Mouse (Mus musculus) macrophage (primary cell): ENCODE data around the gene Klf6. TPM values are rescaled to one million over a fixed set of nuclear protein-coding genes. Genes with fewer than 3 reads are reported as not detected.

Experiments used
- H3K27ac ChIP-seq: fragments of 350-480 bp; formaldehyde crosslinking; 2 replicates; pipeline ENCODE4 v1.9.0; 2021
- H3K36me3 ChIP-seq: fragments of 350-480 bp; formaldehyde crosslinking; 2 replicates; pipeline ENCODE4 v1.9.0; 2021; ENCODE audit errors: inconsistent target
- H3K4me3 ChIP-seq: fragments of 350-480 bp; formaldehyde crosslinking; 2 replicates; pipeline ENCODE4 v1.9.0; 2021; ENCODE audit errors: inconsistent target
- H3K79me2 ChIP-seq: fragments of 350-480 bp; formaldehyde crosslinking; 2 replicates; pipeline ENCODE4 v1.9.0; 2021; ENCODE audit errors: inconsistent target
- WGBS: methylation state at CpG from one replicate; pipeline ENCODE4 v1.1.7; 2026; ENCODE audit warnings: inconsistent platforms; ENCODE audit not compliant: missing documents; 5-methylcytosine and 5-hydroxymethylcytosine counted together
- polyA plus RNA-seq: library from polyadenylated mRNA; stranded (reverse); fragments of 250-400 nt; gene quantifications from 3 replicates; pipeline ENCODE4 v1.2.4, GENCODE M21; 2018; ENCODE audit warnings: inconsistent platforms

Klf6 gene
- polyA plus RNA-seq, 1 experiment from 2014 or later: 182 TPM

DNA sequence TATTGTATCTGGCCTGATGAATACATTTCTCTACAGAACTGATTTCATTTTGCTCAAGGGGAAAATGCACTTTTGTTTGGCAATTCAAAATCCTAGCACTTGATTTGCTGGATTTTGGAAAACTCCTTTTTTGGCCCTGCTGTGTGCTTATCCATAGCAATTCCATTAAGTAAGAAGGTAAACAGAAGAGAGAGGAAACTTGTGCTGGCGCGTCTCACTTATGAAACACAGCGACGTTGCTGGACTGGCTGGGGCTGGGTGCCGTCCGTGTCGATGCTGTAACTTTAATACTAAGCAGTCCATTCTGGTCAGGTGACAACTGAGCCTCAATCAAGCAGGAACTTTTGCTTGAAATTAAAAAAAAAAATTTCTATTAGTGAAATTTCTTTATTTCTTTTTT, 8.6 kb downstream of the Klf6 start:
- WGBS: 57% methylated on average over 2 of the region's 7 CpGs
- no peak overlapping the region for H3K4me3 ChIP-seq
- H3K27ac ChIP-seq: peak overlapping the region; percentile 99

GRCm38 (mm10) chr13:5870382-5871272, 9.3 kb downstream of the Klf6 start:
- Histone ChIP-seq H3K27ac (peak overlapping the region; percentile 99), H3K4me3 (no peak overlapping the region), H3K79me2 (peaks cover 43% of the 10 kb centered on the region), H3K36me3 (peaks cover 24% of the 10 kb centered on the region; the same call in 1 of the 2 replicates)
- WGBS: 26% methylated on average over 12 of the region's 15 CpGs

More for the DNA sequence above, 8.6 kb downstream of the Klf6 start:
- peaks cover 24% of the 10 kb centered on the region; the same call in 1 of the 2 replicates for H3K36me3 ChIP-seq
- H3K79me2 ChIP-seq: peaks cover 51% of the 10 kb centered on the region

DNA sequence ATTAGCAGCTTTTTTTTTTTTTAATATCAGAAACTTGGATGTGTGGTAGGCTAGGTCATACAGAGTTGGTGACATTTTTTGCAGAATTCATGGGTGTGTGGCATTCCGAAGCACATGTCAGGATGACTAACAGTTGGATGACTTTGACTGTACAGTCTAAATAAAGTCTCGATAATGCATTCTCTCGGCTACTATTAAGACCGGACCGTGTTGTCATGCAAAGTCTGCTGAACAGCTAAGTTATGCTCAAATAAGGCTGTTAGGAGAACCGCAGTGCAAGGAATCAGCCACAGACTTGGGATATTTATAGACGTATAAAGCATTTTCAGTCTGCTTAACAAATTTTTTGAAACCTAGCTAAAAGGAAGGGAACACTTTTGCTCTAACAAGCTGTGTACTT, 10.1 kb downstream of the Klf6 start:
- Histone ChIP-seq H3K36me3 (peaks cover 18% of the 10 kb centered on the region; the same call in 1 of the 2 replicates), H3K4me3 (no peak overlapping the region), H3K27ac (peak overlapping the region; percentile 99), H3K79me2 (peaks cover 36% of the 10 kb centered on the region)
- WGBS: 9% methylated on average over 7 of the region's 7 CpGs

DNA sequence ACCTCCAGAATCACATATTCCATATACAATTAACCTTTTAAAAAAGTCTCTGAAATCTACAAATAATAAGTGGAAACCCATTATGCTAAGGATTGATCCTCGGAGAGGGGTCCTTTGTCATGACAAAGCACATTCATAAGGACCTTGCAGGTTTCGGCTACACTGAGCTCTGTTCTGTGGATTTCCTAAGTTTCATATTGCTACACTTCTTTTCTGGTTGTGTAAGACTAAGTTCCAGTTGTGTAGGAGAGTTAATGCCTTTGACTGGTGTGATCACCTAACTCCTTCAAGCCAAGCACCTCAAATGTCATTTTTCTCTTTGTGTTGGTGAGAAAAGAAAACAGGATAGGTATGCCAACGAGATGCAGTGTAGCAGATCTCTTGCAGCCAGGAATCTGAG, 12.4 kb downstream of the Klf6 start:
- Histone ChIP-seq H3K79me2 (peaks cover 13% of the 10 kb centered on the region), H3K4me3 (no peak overlapping the region), H3K36me3 (no peaks in the 10 kb centered on the region), H3K27ac (peak overlapping the region; percentile 99)
- 42% methylated on average over 3 of the region's 3 CpGs for WGBS

DNA sequence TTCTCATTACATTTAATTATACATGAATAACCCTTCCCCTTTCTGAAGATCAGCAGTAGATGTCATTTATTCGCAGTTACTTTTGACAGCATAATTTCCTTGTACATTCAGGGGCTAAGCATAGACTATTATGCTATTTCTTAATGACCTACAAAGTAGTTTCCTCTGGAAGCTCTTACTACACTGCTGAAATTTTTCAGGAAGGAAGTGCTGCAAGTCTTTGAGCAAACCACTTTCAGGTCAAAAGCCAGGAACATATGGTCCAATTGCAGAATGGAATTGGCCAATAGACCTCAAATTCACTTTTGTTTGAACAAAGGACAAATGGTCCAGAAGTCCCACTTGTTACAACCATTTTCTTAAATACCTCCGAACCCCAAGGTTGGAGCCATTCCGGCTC, 14.2 kb downstream of the Klf6 start:
- no peaks in the 10 kb centered on the region; the same call in 1 of the 2 replicates for H3K79me2 ChIP-seq
- peak overlapping the region; percentile 99 for H3K27ac ChIP-seq
- no peak overlapping the region for H3K4me3 ChIP-seq
- H3K36me3 ChIP-seq: no peaks in the 10 kb centered on the region
- WGBS: 28% methylated on average over 3 of the region's 3 CpGs

- Histone ChIP-seq H3K79me2 (no peaks in the 10 kb centered on the region), H3K36me3 (no peaks in the 10 kb centered on the region), H3K4me3 (no peak overlapping the region), H3K27ac (no peak overlapping the region)
- WGBS: 95% methylated on average over 4 of the region's 4 CpGs
These were observed 17.5 kb downstream of the Klf6 start for GRCm38 (mm10) chr13:5878748-5879147.

DNA sequence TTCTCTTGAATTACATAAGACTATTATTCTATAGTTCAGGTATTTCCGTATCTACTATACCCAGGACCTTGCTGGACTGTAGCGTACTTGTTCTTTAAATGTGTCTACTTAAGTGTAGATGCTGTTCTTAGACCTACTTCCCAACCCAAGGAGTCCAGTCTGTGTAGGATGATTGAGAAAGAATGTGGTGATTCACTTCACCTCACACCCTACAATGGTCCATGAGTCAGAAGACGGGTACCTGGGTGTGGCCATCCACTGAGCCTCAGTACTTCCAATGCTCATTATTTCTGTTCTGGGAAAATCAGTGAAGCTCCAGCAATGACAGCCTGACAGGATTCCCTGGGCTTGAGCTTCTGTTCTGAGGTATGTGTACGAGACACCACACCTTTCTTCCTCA, 25.5 kb downstream of the Klf6 start:
- Histone ChIP-seq H3K27ac (peak overlapping the region; percentile 98), H3K36me3 (no peaks in the 10 kb centered on the region), H3K79me2 (no peaks in the 10 kb centered on the region), H3K4me3 (no peak overlapping the region)
- 70% methylated on average over 4 of the region's 4 CpGs for WGBS

GRCm38 (mm10) chr13:5888164-5888563, 26.9 kb downstream of the Klf6 start:
- Histone ChIP-seq H3K27ac (peak overlapping the region; percentile 98), H3K4me3 (peak overlapping the region; percentile 17; the same call in 1 of the 2 replicates)
- WGBS: 3% methylated on average over 5 of the region's 5 CpGs

GRCm38 (mm10) chr13:5888731-5889130, 27.4 kb downstream of the Klf6 start:
- 9% methylated on average over 1 of the region's 1 CpGs for WGBS
- H3K4me3 ChIP-seq: no peak overlapping the region; the same call in 1 of the 2 replicates
- H3K36me3 ChIP-seq: no peaks in the 10 kb centered on the region
- H3K79me2 ChIP-seq: no peaks in the 10 kb centered on the region
- H3K27ac ChIP-seq: peak overlapping the region; percentile 98

More at GRCm38 (mm10) chr13:5888164-5888563, 26.9 kb downstream of the Klf6 start:
- no peaks in the 10 kb centered on the region for H3K79me2 ChIP-seq
- H3K36me3 ChIP-seq: no peaks in the 10 kb centered on the region

GRCm38 (mm10) chr13:5890035-5890434, 28.8 kb downstream of the Klf6 start:
- WGBS: 75% methylated on average over 3 of the region's 3 CpGs
- no peak overlapping the region for H3K4me3 ChIP-seq
- H3K27ac ChIP-seq: peak overlapping the region; percentile 98
- H3K79me2 ChIP-seq: no peaks in the 10 kb centered on the region
- no peaks in the 10 kb centered on the region for H3K36me3 ChIP-seq

DNA sequence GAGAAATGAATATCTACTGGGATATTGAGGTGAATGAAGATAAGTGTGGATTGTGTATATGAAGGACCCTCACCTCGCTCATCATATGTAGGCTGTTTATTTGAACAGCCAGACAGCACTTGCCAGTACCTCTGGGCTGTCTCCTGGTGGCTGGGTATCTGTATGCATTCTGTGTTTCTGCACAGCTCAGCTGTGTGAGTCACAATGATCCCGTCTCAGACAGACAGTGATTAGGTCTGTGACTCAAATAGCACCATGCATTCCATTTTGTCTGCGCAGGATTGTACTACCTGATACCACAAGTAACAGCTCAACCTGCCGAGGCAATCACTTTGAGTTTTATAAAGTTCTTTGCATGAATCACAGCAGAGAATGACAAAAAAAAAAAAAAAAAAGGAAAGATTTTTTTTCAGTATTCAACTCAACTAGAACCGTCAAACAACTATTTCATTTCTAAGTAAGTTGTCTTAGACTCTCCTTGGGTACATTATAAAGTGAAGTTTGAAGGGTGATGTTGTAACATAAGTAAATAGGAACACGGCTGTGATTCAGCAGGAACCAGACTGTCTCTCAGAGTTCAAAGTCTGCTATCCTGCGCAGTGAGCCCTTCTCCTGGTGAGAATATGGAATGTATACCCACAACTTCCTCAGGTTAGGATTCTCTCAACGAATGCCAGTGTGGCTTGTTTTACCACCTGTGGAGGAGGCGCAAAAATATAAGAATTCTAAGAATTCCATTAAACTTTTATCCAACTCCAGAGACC, 31.6 kb downstream of the Klf6 start:
- Histone ChIP-seq H3K4me3 (no peak overlapping the region), H3K36me3 (no peaks in the 10 kb centered on the region), H3K79me2 (no peaks in the 10 kb centered on the region), H3K27ac (no peak overlapping the region)
- WGBS: 84% methylated on average over 9 of the region's 9 CpGs

DNA sequence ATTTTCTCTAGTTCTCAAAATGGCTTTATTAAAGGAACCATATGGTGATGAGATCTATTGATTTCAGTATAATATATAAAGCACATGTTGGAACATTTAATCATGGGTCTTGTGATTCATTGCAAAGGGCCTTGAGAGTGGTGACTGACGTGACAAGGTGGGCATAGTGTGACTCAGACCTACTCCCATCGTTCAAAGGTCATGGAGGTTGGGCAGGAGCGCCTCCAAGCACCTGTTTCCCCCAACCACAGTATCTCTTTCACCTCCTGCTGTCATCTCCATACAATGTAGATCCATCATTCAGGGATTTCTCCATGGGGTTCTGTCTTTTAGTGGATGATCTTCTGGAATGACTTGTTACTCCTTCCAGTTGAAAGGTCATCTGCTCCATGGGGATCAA, 33.6 kb downstream of the Klf6 start:
- 90% methylated on average over 3 of the region's 3 CpGs for WGBS
- Histone ChIP-seq H3K4me3 (no peak overlapping the region), H3K36me3 (no peaks in the 10 kb centered on the region)

GRCm38 (mm10) chr13:5895851-5896250, 34.6 kb downstream of the Klf6 start:
- WGBS: 95% methylated on average over 3 of the region's 3 CpGs
- no peak overlapping the region for H3K4me3 ChIP-seq
- no peaks in the 10 kb centered on the region for H3K36me3 ChIP-seq
- H3K27ac ChIP-seq: no peak overlapping the region
- no peaks in the 10 kb centered on the region for H3K79me2 ChIP-seq

More for the DNA sequence above, 33.6 kb downstream of the Klf6 start:
- Histone ChIP-seq H3K27ac (no peak overlapping the region), H3K79me2 (no peaks in the 10 kb centered on the region)

GRCm38 (mm10) chr13:5897176-5897959, 36.1 kb downstream of the Klf6 start:
- H3K79me2 ChIP-seq: no peaks in the 10 kb centered on the region
- 97% methylated on average over 13 of the region's 14 CpGs for WGBS
- H3K27ac ChIP-seq: no peak overlapping the region
- H3K36me3 ChIP-seq: no peaks in the 10 kb centered on the region
- no peak overlapping the region for H3K4me3 ChIP-seq
